ENCODE assay signal across 12 mouse cellular contexts in the genomic region with DNA sequence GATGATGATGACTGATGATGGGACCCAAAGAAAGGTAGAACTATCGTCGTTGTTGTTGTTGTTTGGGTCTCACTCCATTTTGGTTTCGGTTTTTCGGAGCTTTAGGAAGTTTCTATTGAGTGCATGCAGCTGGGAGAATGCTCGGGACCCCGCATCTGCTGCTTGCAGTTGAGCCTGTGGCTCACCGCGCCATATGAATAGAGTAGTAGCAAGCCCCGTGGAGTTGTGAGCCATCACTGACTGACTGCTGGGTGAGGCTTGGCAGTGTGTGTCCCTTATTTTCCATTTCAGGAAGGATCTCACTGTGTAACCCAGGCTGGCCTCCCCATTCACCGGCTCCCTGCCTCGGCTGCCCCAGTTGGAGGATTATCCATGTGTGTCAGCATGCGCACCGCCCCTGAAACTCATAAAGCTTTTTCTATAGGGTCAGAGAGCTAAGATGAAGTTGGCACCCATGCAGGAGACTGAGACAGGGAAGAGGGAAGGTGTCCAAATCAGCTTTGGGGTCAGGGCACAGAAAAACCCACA. TPM values are rescaled to one million over a fixed set of nuclear protein-coding genes. Genes with fewer than 3 reads are reported as not detected.
DNase-seq lines count a peak whose midpoint lies in the region; ATAC-seq lines count a peak whose summit lies in the region.
"Had no signal": no experiment of that assay in that cellular context is flagged by ENCODE, and none has a peak within 500 bp of the region (broad histone marks: within the 10 kb centered on the region; RNA-seq: fewer than 3 reads in every experiment).

No protein-coding gene starts in this region.

- DNase-seq in hindbrain, embryonic 14.5 days (ENCODE audit: low spot score), result no peak
- DNase-seq in limb, embryonic 10.5 days (ENCODE audit: low spot score), result no peak
- no peak for DNase-seq in adrenal gland, adult 18-20 months (ENCODE audit: low spot score in 2 of 2)
- no peak for DNase-seq in adrenal gland, adult 2 months
- DNase-seq: cerebellum, postnatal 25 days; heart, postnatal 14 days; liver, postnatal 0 days had no signal

- peaks cover 8% of the 10 kb centered on the region; the same call in 1 of the 2 replicates for H3K36me3 ChIP-seq in hindbrain, embryonic 14.5 days (replicated peaks; ENCODE audit: control insufficient read depth, insufficient read depth)
- H3K36me3 ChIP-seq in hindbrain, embryonic 16.5 days (ENCODE audit: control insufficient read depth, insufficient read depth, low read length), result 0 out of 2 replicates have a peak, but pooled peaks cover 3% of the 10 kb centered on the region
- H3K36me3 ChIP-seq in megakaryocyte, embryonic 14.5 days (replicated peaks; ENCODE audit: low read length), result no peaks in the 10 kb centered on the region
- H3K36me3 ChIP-seq in limb, embryonic 10.5 days, result peaks cover 19% of the 10 kb centered on the region
- H3K36me3 ChIP-seq in stomach, embryonic 14.5 days (ENCODE audit: control insufficient read depth, insufficient read depth, low read length), result 0 out of 2 replicates have a peak, but pooled peaks cover 4% of the 10 kb centered on the region

- WGBS in hindbrain, embryonic 14.5 days, result 41% methylated on average over 13 of the region's 13 CpGs
- WGBS in hindbrain, embryonic 16.5 days, result 35% methylated on average over 13 of the region's 13 CpGs
- WGBS in limb, embryonic 10.5 days, result 42% methylated on average over 13 of the region's 13 CpGs
- WGBS in stomach, embryonic 14.5 days, result 55% methylated on average over 13 of the region's 13 CpGs

- no peak overlapping the region for H3K27ac ChIP-seq in hindbrain, embryonic 14.5 days
- H3K27ac ChIP-seq in hindbrain, embryonic 16.5 days (ENCODE audit: low read depth, low read length), result no peak overlapping the region
- peak overlapping the region; percentile 66 for H3K27ac ChIP-seq in limb, embryonic 10.5 days
- H3K27ac ChIP-seq in stomach, embryonic 14.5 days (ENCODE audit: low read length), result peak overlapping the region; percentile 11; the same call in 1 of the 2 replicates

- peaks cover 24% of the 10 kb centered on the region for H3K4me1 ChIP-seq in hindbrain, embryonic 14.5 days (replicated peaks; ENCODE audit: control insufficient read depth, insufficient read depth, low read length)
- peaks cover 20% of the 10 kb centered on the region for H3K4me1 ChIP-seq in hindbrain, embryonic 16.5 days (ENCODE audit: control insufficient read depth, insufficient read depth, low read depth, low read length)
- H3K4me1 ChIP-seq in megakaryocyte, embryonic 14.5 days, result peaks cover 28% of the 10 kb centered on the region; the same call in 1 of the 2 replicates
- peaks cover 48% of the 10 kb centered on the region for H3K4me1 ChIP-seq in limb, embryonic 10.5 days
- peaks cover 21% of the 10 kb centered on the region for H3K4me1 ChIP-seq in stomach, embryonic 14.5 days (ENCODE audit: control insufficient read depth, insufficient read depth, low read length)

- no peak overlapping the region for H3K4me3 ChIP-seq in hindbrain, embryonic 14.5 days (replicated peaks; ENCODE audit: low read length)
- H3K4me3 ChIP-seq in hindbrain, embryonic 16.5 days (ENCODE audit: low read length), result no peak overlapping the region
- H3K4me3 ChIP-seq in megakaryocyte, embryonic 14.5 days (replicated peaks), result peak overlapping the region; percentile 69
- peak overlapping the region; percentile 40 for H3K4me3 ChIP-seq in limb, embryonic 10.5 days
- H3K4me3 ChIP-seq in stomach, embryonic 14.5 days (ENCODE audit: low read depth, low read length), result no peak overlapping the region

- H3K27me3 ChIP-seq in hindbrain, embryonic 14.5 days (ENCODE audit: control insufficient read depth, insufficient read depth, low read length), result no peaks in the 10 kb centered on the region
- H3K27me3 ChIP-seq in hindbrain, embryonic 16.5 days (replicated peaks; ENCODE audit: control insufficient read depth, insufficient read depth, low read length), result no peaks in the 10 kb centered on the region
- peaks cover 39% of the 10 kb centered on the region for H3K27me3 ChIP-seq in megakaryocyte, embryonic 14.5 days (replicated peaks)
- H3K27me3 ChIP-seq in limb, embryonic 10.5 days (ENCODE audit: low read depth, poor library complexity, severe bottlenecking), result no peaks in the 10 kb centered on the region
- H3K27me3 ChIP-seq in stomach, embryonic 14.5 days (ENCODE audit: control insufficient read depth, insufficient read depth, low read length), result no peaks in the 10 kb centered on the region

- peak overlapping the region; percentile 0 for H3K9ac ChIP-seq in hindbrain, embryonic 14.5 days
- no peak overlapping the region; the same call in 1 of the 2 replicates for H3K9ac ChIP-seq in hindbrain, embryonic 16.5 days (ENCODE audit: low read depth, low read length)
- H3K9ac ChIP-seq in stomach, embryonic 14.5 days (replicated peaks; ENCODE audit: low read depth, low read length), result no peak overlapping the region
- H3K9ac ChIP-seq: liver, postnatal 0 days had no signal

- no peak for ATAC-seq in hindbrain, embryonic 14.5 days (ENCODE audit: low FRiP score)
- ATAC-seq in hindbrain, embryonic 16.5 days, result no peak
- ATAC-seq in megakaryocyte, adult 5-6 weeks (ENCODE audit: poor library complexity, severe bottlenecking), result no peak
- ATAC-seq in stomach, embryonic 14.5 days (ENCODE audit: insufficient number of reproducible peaks, insufficient read depth, low FRiP score, low read depth), result no peak
- ATAC-seq: CD4-positive, CD25-positive, alpha-beta regulatory T cell, adult 4 months; liver, postnatal 0 days had no signal

- no peak overlapping the region for H3K4me2 ChIP-seq in hindbrain, embryonic 14.5 days (replicated peaks)
- no peak overlapping the region for H3K4me2 ChIP-seq in hindbrain, embryonic 16.5 days (ENCODE audit: low read length)
- peak overlapping the region; percentile 20; the same call in 1 of the 2 replicates for H3K4me2 ChIP-seq in stomach, embryonic 14.5 days (replicated peaks; ENCODE audit: low read depth, low read length)

- peaks cover 4% of the 10 kb centered on the region; the same call in 1 of the 2 replicates for H3K9me3 ChIP-seq in hindbrain, embryonic 14.5 days (ENCODE audit: control insufficient read depth, low read length)
- peaks cover 3% of the 10 kb centered on the region; the same call in 1 of the 2 replicates for H3K9me3 ChIP-seq in hindbrain, embryonic 16.5 days (ENCODE audit: control insufficient read depth, low read length)
- H3K9me3 ChIP-seq in megakaryocyte, embryonic 14.5 days, result peaks cover 21% of the 10 kb centered on the region
- no peaks in the 10 kb centered on the region; the same call in 1 of the 2 replicates for H3K9me3 ChIP-seq in limb, embryonic 10.5 days (replicated peaks)
- peaks cover 3% of the 10 kb centered on the region; the same call in 1 of the 2 replicates for H3K9me3 ChIP-seq in stomach, embryonic 14.5 days (ENCODE audit: control insufficient read depth, low read depth, low read length)

RNA-seq across cellular contexts. Expression of gene Pde9a, which starts 47.5 kb away (rescaled TPM):
- 31.1 and 32.6 TPM in 2 replicates for polyA plus RNA-seq in hindbrain, embryonic 14.5 days (2014; fragmentation: Nextera tagmentation; extraction: Ambion mirVana)
- 30.3 and 34.4 TPM in 2 replicates for polyA plus RNA-seq in hindbrain, embryonic 16.5 days (2015; fragmentation: Nextera tagmentation; extraction: Ambion mirVana)
- polyA plus RNA-seq in megakaryocyte, embryonic 14.5 days (2012; ENCODE audit: insufficient read depth, low replicate concordance), result not detected in 2 replicates
- not detected in 2 replicates for total RNA-seq in megakaryocyte, adult 5-6 weeks (2015)
- total RNA-seq in megakaryocyte, adult 5-6 weeks (2017), result 0.29 TPM in 1 of 2 replicates, not detected in the other
- polyA plus RNA-seq in limb, embryonic 10.5 days (2016; fragmentation: Nextera tagmentation; extraction: Ambion mirVana), result 20.4 and 27.2 TPM in 2 replicates
- polyA plus RNA-seq in stomach, embryonic 14.5 days (2014; fragmentation: Nextera tagmentation; extraction: Ambion mirVana), result 39.6 and 42.8 TPM in 2 replicates
- total RNA-seq in adrenal gland, adult 18-20 months (2021), result 1 to 10 TPM; 1.9 to 2.6 TPM
- 1 to 10 TPM; 2.5 to 3.4 TPM for total RNA-seq in adrenal gland, adult 2 months (2021)
- polyA plus RNA-seq in adrenal gland, adult 2 months (2012; rRNA removed), result 1.9 and 3.1 TPM in 2 replicates
- polyA plus RNA-seq: CD4-positive, CD25-positive, alpha-beta regulatory T cell, adult 4 months had no signal

Comparison
In these comparisons a context has a peak if more than half of its experiments do, and no peak if none do; other contexts are left out.
1. H3K27ac ChIP-seq: peak in limb, embryonic 10.5 days (single experiment) and stomach, embryonic 14.5 days (single experiment); none in hindbrain, embryonic 14.5 days (single experiment) and hindbrain, embryonic 16.5 days (single experiment).
2. H3K4me3 ChIP-seq: peak in megakaryocyte, embryonic 14.5 days (single experiment) and limb, embryonic 10.5 days (single experiment); none in hindbrain, embryonic 14.5 days (single experiment), hindbrain, embryonic 16.5 days (single experiment) and stomach, embryonic 14.5 days (single experiment).